Comparison of ENCODE assay signal across 12 mouse cellular contexts in genomic region chr12:86285704-86286103, GRCm38 (mm10).
"Had no signal": no experiment of that assay in that cellular context is flagged by ENCODE, and none has a peak within 500 bp of the region (broad histone marks: within the 10 kb centered on the region; RNA-seq: fewer than 3 reads in every experiment).

No protein-coding gene starts in this region.

- H3K9me3 ChIP-seq: kidney, embryonic 15.5 days; limb, embryonic 15.5 days; liver, embryonic 12.5 days; midbrain, embryonic 12.5 days; neural tube, embryonic 15.5 days had no signal

- ATAC-seq: liver, embryonic 12.5 days had no signal

- H3K27ac ChIP-seq: kidney, embryonic 15.5 days; limb, embryonic 15.5 days; liver, embryonic 12.5 days; midbrain, embryonic 12.5 days; neural tube, embryonic 15.5 days had no signal

- H3K27me3 ChIP-seq: kidney, embryonic 15.5 days; limb, embryonic 15.5 days; liver, embryonic 12.5 days; midbrain, embryonic 12.5 days; neural tube, embryonic 15.5 days had no signal

- H3K4me3 ChIP-seq: kidney, embryonic 15.5 days; limb, embryonic 15.5 days; liver, embryonic 12.5 days; midbrain, embryonic 12.5 days; myocyte; neural tube, embryonic 15.5 days had no signal

- H3K4me1 ChIP-seq: kidney, embryonic 15.5 days; limb, embryonic 15.5 days; liver, embryonic 12.5 days; neural tube, embryonic 15.5 days had no signal

- DNase-seq: kidney, adult 2 months; kidney, postnatal 36 days; right cerebral cortex, postnatal 4 days; spleen, adult 18-20 months; thymus, adult 2 months; thymus, postnatal 25 days had no signal

- H3K4me2 ChIP-seq: kidney, embryonic 15.5 days; limb, embryonic 15.5 days; liver, embryonic 12.5 days; midbrain, embryonic 12.5 days; neural tube, embryonic 15.5 days had no signal

- H3K9ac ChIP-seq: kidney, embryonic 15.5 days; limb, embryonic 15.5 days; liver, embryonic 12.5 days; midbrain, embryonic 12.5 days; neural tube, embryonic 15.5 days had no signal
